Mouse (Mus musculus) heart, embryonic 16.5 days (tissue): ENCODE data around the gene Golgb1. TPM values are rescaled to one million over a fixed set of nuclear protein-coding genes. Genes with fewer than 3 reads are reported as not detected.
"Not testable (repeated sequence)": the region's sequence is repeated elsewhere in the genome, so short reads cannot be mapped to it uniquely, and the experiment has no call there.

ENCODE experiments used
- ATAC-seq: fragments of 200-750 bp; cut with Nextera tagmentation; replicated peaks from 2 replicates; pipeline ENCODE4 v1.8.0; 2017; ENCODE audit warnings: moderate number of reproducible peaks; ENCODE audit not compliant: insufficient read depth, low FRiP score; ENCODE audit errors: extremely low read depth
- H3K27ac ChIP-seq: fragments of 300-500 bp; sonication (generic); 2 replicates; pipeline ENCODE4 v1.5.1; 2014; ENCODE audit warnings: mild to moderate bottlenecking, low read length, control low read depth, moderate library complexity
- H3K27me3 ChIP-seq: fragments of 300-500 bp; sonication (generic); 2 replicates; pipeline ENCODE4 v1.6.1; 2014; ENCODE audit warnings: low read length, mixed read lengths; ENCODE audit not compliant: control insufficient read depth, insufficient read depth
- H3K36me3 ChIP-seq: fragments of 300-500 bp; sonication (generic); 2 replicates; pipeline ENCODE4 v1.6.1; 2014; ENCODE audit not compliant: control insufficient read depth, insufficient read depth
- H3K4me1 ChIP-seq: fragments of 300-500 bp; sonication (generic); 2 replicates; pipeline ENCODE4 v1.6.1; 2014; ENCODE audit warnings: low read length, mixed read lengths; ENCODE audit not compliant: control insufficient read depth, insufficient read depth
- H3K4me2 ChIP-seq: fragments of 300-500 bp; sonication (generic); 2 replicates; pipeline ENCODE4 v1.6.1; 2014; ENCODE audit warnings: low read depth, mild to moderate bottlenecking, control low read depth, low read length
- H3K4me3 ChIP-seq: fragments of 300-500 bp; sonication (generic); 2 replicates; pipeline ENCODE4 v1.5.1; 2014; ENCODE audit warnings: mild to moderate bottlenecking, control low read depth, low read length
- H3K9ac ChIP-seq: fragments of 300-500 bp; sonication (generic); 2 replicates; pipeline ENCODE4 v1.6.1; 2014; ENCODE audit warnings: low read length, control low read depth
- H3K9me3 ChIP-seq: fragments of 300-500 bp; sonication (generic); replicated peaks from 2 replicates; pipeline ENCODE4 v1.6.1; 2016; ENCODE audit warnings: low read length; ENCODE audit not compliant: control insufficient read depth
- WGBS: fragments of 180-500 bp; shearing (Covaris S2); extraction: QIAGEN DNeasy Blood & Tissue Kit; methylation state at CpG from one replicate; pipeline ENCODE4 v1.1.7; 2014; 5-methylcytosine and 5-hydroxymethylcytosine counted together
- polyA plus RNA-seq: library from polyadenylated mRNA; unstranded; fragments of >200 nt; fragmentation: Nextera tagmentation; extraction: Ambion mirVana; gene quantifications from 2 replicates; pipeline ENCODE4 v1.2.1, GENCODE M21; 2015

Golgb1 gene
- polyA plus RNA-seq = 53.0 and 54.4 TPM in 2 replicates

GRCm38 (mm10) chr16:36874583-36875275, at the start of gene Golgb1, which contains the start of gene Eaf2:
Golgb1 (plus strand) TSS chr16:36875140.
Eaf2 (minus strand) TSS chr16:36875003.
- H3K36me3 ChIP-seq = peaks cover 9% of the 10 kb centered on the region
- H3K9me3 ChIP-seq = no peaks in the 10 kb centered on the region
- peaks cover 25% of the 10 kb centered on the region for H3K4me1 ChIP-seq
- H3K4me3 ChIP-seq = peak within 1 kb of the TSS; percentile 98
- H3K27ac ChIP-seq = peak within 1 kb of the TSS; percentile 92
- WGBS = under 1% methylated on average over 43 of the region's 43 CpGs
- no peaks in the 10 kb centered on the region for H3K27me3 ChIP-seq
- H3K4me2 ChIP-seq = peak within 1 kb of the TSS; percentile 71
- peak within 1 kb of the TSS; percentile 85 for H3K9ac ChIP-seq
- peak; percentile 100 for ATAC-seq

DNA sequence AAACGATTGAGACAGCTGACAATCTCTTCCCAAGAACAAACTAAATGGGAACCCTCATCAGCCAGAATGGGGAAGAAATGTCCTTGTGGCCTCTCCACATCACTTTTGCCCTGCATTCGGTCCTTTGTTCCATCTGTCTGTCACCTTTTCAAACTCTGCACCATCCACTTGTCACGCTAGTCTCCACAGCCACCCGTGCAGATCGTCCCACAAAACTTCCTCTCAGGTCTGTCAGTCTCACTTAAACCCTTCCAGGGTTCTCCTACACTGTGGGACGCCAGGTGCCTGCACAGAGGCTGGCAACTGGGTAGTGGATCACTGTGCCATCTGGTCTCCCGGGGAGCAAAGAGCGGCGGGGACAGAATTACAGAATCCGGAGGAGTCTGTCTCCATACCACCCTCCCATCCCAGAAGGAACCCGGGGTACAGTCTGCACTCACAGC, 47.3 kb upstream of the Golgb1 start:
- peak; percentile 23 for ATAC-seq

DNA sequence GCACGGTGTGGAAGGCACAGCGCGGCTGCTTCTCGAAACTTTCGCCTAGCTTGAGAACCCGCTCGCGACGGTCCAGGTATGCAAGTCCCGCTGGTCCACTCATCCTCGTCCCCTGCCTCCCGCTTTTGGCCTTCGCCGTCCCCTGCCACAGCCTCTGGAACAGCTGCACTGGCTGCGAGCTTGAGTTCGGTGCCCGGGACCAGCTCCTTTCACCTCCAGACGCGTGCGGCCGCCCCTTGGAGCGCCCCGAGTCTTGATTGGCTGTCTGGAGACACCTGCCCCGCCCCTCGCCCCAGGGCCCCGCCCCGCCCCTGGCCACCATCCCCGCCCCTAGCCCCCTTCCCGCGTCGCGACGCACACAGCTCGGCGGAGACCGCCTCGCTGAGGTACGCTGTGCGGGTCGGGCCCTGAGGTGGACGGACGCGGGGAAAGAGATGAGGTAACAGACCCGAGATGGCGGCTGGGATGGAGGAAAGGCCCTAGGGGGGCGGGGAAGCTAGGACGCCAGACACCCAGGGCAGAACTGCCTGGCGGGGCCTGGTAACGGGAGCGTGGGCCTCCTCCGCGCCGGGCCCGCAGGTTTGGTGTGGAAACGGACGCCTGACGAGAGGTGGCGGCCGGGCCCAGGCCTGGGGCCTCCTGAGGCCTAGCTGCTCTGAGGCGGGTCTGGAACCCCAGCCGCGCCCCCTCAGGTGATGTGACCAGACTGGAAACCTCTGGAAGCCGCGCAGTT, 46.7 kb upstream of the Golgb1 start, which contains the start of gene Iqcb1:
TSS of gene Iqcb1 (plus strand) at position 332 of the 733 bp plus-strand sequence.
- Histone ChIP-seq H3K4me1 (peaks cover 7% of the 10 kb centered on the region), H3K9ac (peak within 1 kb of the TSS; percentile 87), H3K4me3 (peak within 1 kb of the TSS; percentile 75), H3K9me3 (no peaks in the 10 kb centered on the region), H3K36me3 (no peaks in the 10 kb centered on the region), H3K27me3 (no peaks in the 10 kb centered on the region), H3K27ac (no peak within 1 kb of the TSS), H3K4me2 (peak within 1 kb of the TSS; percentile 94)
- under 1% methylated on average over 64 of the region's 64 CpGs for WGBS
- peak; percentile 99 for ATAC-seq

More for the DNA sequence above, 47.3 kb upstream of the Golgb1 start:
- no peaks in the 10 kb centered on the region for H3K27me3 ChIP-seq
- H3K9me3 ChIP-seq = no peaks in the 10 kb centered on the region
- peak overlapping the region; percentile 75 for H3K4me3 ChIP-seq
- 4% methylated on average over 11 of the region's 11 CpGs for WGBS
- H3K27ac ChIP-seq = no peak overlapping the region
- H3K4me2 ChIP-seq = peak overlapping the region; percentile 94
- H3K4me1 ChIP-seq = peaks cover 7% of the 10 kb centered on the region
- no peaks in the 10 kb centered on the region for H3K36me3 ChIP-seq
- H3K9ac ChIP-seq = peak overlapping the region; percentile 87

DNA sequence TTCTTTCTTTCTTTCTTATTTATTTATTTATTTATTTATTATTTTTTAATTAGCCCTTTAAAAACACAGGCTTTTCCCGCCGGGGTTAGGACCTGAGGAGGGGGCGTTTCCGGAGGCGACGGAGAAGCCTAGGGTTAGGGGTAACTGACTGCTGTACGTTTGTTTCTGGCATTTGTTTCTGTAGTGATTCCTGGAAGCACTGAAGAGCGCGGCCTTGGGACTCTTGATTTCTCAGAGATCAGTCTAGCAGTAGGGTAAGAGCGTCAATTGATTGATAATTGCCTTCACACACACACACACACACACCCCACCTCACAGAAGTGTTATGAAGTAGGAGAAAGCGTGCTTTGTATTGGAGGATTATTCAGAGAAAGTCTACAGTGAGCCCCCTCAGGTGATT, 46.1 kb upstream of the Golgb1 start:
- no peaks in the 10 kb centered on the region for H3K36me3 ChIP-seq
- peak overlapping the region; percentile 75 for H3K4me3 ChIP-seq
- H3K9ac ChIP-seq = peak overlapping the region; percentile 87
- ATAC-seq = no peak
- 7% methylated on average over 11 of the region's 11 CpGs for WGBS
- H3K9me3 ChIP-seq = no peaks in the 10 kb centered on the region
- H3K27me3 ChIP-seq = no peaks in the 10 kb centered on the region
- H3K4me2 ChIP-seq = peak overlapping the region; percentile 94
- H3K4me1 ChIP-seq = peaks cover 7% of the 10 kb centered on the region
- no peak overlapping the region for H3K27ac ChIP-seq

- not testable (repeated sequence) for H3K27ac ChIP-seq, H3K27me3 ChIP-seq, H3K9ac ChIP-seq, H3K9me3 ChIP-seq, H3K4me1 ChIP-seq, H3K36me3 ChIP-seq, H3K4me3 ChIP-seq, ATAC-seq, H3K4me2 ChIP-seq
- WGBS = 87% methylated on average over 1 of the region's 1 CpGs
Observed at GRCm38 (mm10) chr16:36846894-36847293, 28.0 kb upstream of the Golgb1 start.

DNA sequence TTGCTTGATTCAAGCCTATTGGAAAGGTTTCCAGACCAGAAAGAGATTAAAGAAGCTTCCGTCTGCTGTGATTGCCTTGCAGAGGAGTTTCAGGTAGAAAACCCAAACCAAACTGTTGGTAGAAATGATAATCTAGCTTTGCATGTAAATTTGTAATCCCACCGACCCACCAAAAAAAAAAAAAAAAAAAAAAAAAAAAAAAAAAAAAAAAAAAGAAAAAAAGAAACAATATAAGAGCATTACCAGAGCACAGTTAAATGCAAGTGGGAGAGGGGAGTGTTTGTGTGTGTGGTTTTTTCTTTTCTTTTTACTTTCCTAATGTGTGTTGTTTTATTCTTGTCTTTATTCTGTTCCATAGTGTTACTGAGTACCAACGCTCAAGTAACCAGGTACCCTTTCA, 23.7 kb upstream of the Golgb1 start:
- H3K36me3 ChIP-seq = peaks cover 12% of the 10 kb centered on the region

DNA sequence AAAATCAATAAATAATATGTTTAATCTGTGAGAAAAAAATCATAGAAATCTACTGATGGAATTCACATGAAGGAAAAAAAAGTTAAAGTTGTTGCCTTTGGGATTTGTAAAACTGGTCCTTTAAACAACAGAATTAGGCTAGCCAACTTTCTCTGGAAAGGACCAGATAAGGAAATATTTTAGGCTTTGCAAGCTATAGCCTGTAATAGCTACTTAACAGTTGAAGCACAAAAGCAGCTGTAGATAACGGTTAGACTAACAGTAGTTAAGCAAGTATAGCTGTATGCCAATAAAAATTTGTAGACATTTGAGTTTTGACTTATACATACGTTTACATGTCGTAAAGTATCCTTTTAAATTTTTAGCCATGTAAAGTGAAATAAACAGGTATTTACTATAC, 11.4 kb upstream of the Golgb1 start:
- Histone ChIP-seq H3K4me3 (no peak overlapping the region), H3K9me3 (no peaks in the 10 kb centered on the region), H3K27me3 (no peaks in the 10 kb centered on the region), H3K36me3 (0 out of 2 replicates have a peak, but pooled peaks cover 6% of the 10 kb centered on the region), H3K4me2 (no peak overlapping the region), H3K27ac (no peak overlapping the region), H3K4me1 (no peaks in the 10 kb centered on the region), H3K9ac (no peak overlapping the region)
- WGBS = 72% methylated on average over 3 of the region's 3 CpGs
- no peak for ATAC-seq

More for the DNA sequence above, 23.7 kb upstream of the Golgb1 start:
- Histone ChIP-seq H3K9ac (no peak overlapping the region), H3K4me3 (no peak overlapping the region), H3K27me3 (no peaks in the 10 kb centered on the region), H3K4me1 (no peaks in the 10 kb centered on the region), H3K27ac (no peak overlapping the region), H3K4me2 (no peak overlapping the region), H3K9me3 (no peaks in the 10 kb centered on the region)
- no peak for ATAC-seq
- WGBS = 91% methylated on average over 3 of the region's 3 CpGs

DNA sequence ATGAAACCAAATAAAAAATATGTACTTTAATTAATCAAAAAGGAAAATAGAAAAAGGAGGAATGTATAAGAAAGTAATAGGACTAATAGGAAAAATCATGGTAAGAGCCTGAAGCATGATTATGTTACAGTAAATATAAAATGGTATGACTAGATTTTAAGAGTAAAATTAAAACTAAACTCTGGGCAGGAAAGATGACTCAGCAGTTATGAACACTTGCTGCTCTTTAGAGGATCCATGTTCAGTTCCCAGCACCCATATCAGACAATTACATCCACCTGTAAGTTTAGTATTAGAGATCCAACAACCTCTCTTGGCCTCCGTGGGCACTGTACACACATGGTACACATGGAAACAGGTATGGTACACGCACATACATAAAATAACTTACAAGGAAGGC, 5.5 kb upstream of the Golgb1 start:
- 87% methylated on average over 2 of the region's 2 CpGs for WGBS
- Histone ChIP-seq H3K9me3 (no peaks in the 10 kb centered on the region), H3K36me3 (peaks cover 17% of the 10 kb centered on the region), H3K4me1 (peaks cover 6% of the 10 kb centered on the region), H3K27me3 (no peaks in the 10 kb centered on the region), H3K27ac (no peak overlapping the region), H3K4me2 (no peak overlapping the region), H3K4me3 (no peak overlapping the region), H3K9ac (no peak overlapping the region)
- no peak for ATAC-seq
